Mouse (Mus musculus) megakaryocyte, embryonic 14.5 days (primary cell): ENCODE data around the gene Rhd.

Experiments used
- FLI1 ChIP-seq: IDR thresholded peaks from 2 replicates; pipeline ENCODE4 v1.6.1; 2012; ENCODE audit warnings: low read length, inconsistent platforms, mixed read lengths
- GATA1 ChIP-seq: IDR thresholded peaks from 3 replicates; pipeline ENCODE4 v1.6.1; 2012; ENCODE audit warnings: mixed read lengths, low read length, inconsistent platforms, borderline replicate concordance

DNA sequence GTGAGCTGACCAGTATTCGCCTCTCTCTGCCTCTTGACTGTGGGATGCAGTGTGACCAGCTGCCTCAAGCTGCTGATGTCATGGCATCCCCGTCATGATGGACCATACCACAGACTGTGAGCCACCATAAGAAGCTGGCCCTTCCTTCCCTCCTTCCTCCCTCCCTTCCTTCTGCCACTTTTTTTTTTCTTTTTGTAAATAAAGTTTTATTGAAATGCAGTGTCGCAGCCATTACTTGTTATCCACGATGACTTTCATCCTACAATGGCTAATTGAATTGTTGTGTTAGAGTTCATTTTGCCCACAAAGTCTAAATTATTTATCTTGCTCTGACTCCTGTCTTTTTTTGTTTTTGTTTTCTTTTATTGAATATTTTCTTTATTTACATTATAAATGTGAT lies 5.8 kb upstream of the Rhd start:
- TF ChIP-seq GATA1 (no peak), FLI1 (no peak)
